Mouse (Mus musculus) embryonic facial prominence, embryonic 13.5 days (tissue): ENCODE data around the gene Mtch1. TPM values are rescaled to one million over a fixed set of nuclear protein-coding genes. Genes with fewer than 3 reads are reported as not detected.

Experiments used
- ATAC-seq: fragments of 200-750 bp; cut with Nextera tagmentation; 2 replicates; pipeline ENCODE4 v1.8.0; 2017; ENCODE audit warnings: low read depth; ENCODE audit not compliant: insufficient number of reproducible peaks, insufficient read depth, low FRiP score, low TSS enrichment
- H3K27ac ChIP-seq: fragments of 300-500 bp; sonication (generic); 2 replicates; pipeline ENCODE4 v1.5.1; 2015; ENCODE audit warnings: moderate library complexity, mild to moderate bottlenecking, inconsistent platforms
- H3K27me3 ChIP-seq: fragments of 300-500 bp; sonication (generic); 2 replicates; pipeline ENCODE4 v1.6.1; 2015; ENCODE audit warnings: mild to moderate bottlenecking, inconsistent platforms
- H3K36me3 ChIP-seq: fragments of 300-500 bp; sonication (generic); 2 replicates; pipeline ENCODE4 v1.6.1; 2015; ENCODE audit warnings: mild to moderate bottlenecking, inconsistent platforms
- H3K4me1 ChIP-seq: fragments of 300-500 bp; sonication (generic); 2 replicates; pipeline ENCODE4 v1.6.1; 2015; ENCODE audit warnings: inconsistent platforms
- H3K4me2 ChIP-seq: fragments of 300-500 bp; sonication (generic); 2 replicates; pipeline ENCODE4 v1.6.1; 2015; ENCODE audit warnings: moderate library complexity, mild to moderate bottlenecking, inconsistent platforms
- H3K4me3 ChIP-seq: fragments of 300-500 bp; sonication (generic); 2 replicates; pipeline ENCODE4 v1.5.1; 2015; ENCODE audit warnings: mild to moderate bottlenecking, inconsistent platforms
- H3K9ac ChIP-seq: fragments of 300-500 bp; sonication (generic); 2 replicates; pipeline ENCODE4 v1.6.1; 2015; ENCODE audit warnings: mild to moderate bottlenecking, inconsistent platforms
- H3K9me3 ChIP-seq: fragments of 300-500 bp; sonication (generic); 2 replicates; pipeline ENCODE4 v1.6.1; 2016; ENCODE audit warnings: inconsistent platforms
- WGBS: fragments of 180-500 bp; shearing (Covaris S2); methylation state at CpG from one replicate; pipeline ENCODE4 v1.1.7; 2015; ENCODE audit warnings: mixed read lengths; 5-methylcytosine and 5-hydroxymethylcytosine counted together
- polyA plus RNA-seq: library from polyadenylated mRNA; unstranded; fragments of >200 nt; fragmentation: Nextera tagmentation; extraction: Ambion mirVana; gene quantifications from 2 replicates; pipeline ENCODE4 v1.2.1, GENCODE M21; 2015

The Mtch1 gene
- polyA plus RNA-seq, 1 experiment from 2014 or later: 299 TPM

GRCm38 (mm10) chr17:29302149-29302548, 45.6 kb downstream of the Mtch1 start:
- WGBS: 60% methylated on average over 5 of the region's 5 CpGs
- no peak overlapping the region for H3K27ac ChIP-seq

GRCm38 (mm10) chr17:29301421-29301820, 46.3 kb downstream of the Mtch1 start:
- Histone ChIP-seq H3K9me3 (no peaks in the 10 kb centered on the region), H3K4me2 (no peak overlapping the region), H3K27me3 (no peaks in the 10 kb centered on the region), H3K36me3 (peaks cover 48% of the 10 kb centered on the region), H3K4me1 (peaks cover 51% of the 10 kb centered on the region), H3K27ac (no peak overlapping the region), H3K9ac (no peak overlapping the region), H3K4me3 (no peak overlapping the region)
- ATAC-seq: no peak
- WGBS: 92% methylated on average over 6 of the region's 6 CpGs

More at GRCm38 (mm10) chr17:29302149-29302548, 45.6 kb downstream of the Mtch1 start:
- no peak overlapping the region for H3K4me3 ChIP-seq
- H3K9ac ChIP-seq: no peak overlapping the region
- no peaks in the 10 kb centered on the region for H3K27me3 ChIP-seq
- peaks cover 49% of the 10 kb centered on the region for H3K4me1 ChIP-seq
- no peaks in the 10 kb centered on the region for H3K9me3 ChIP-seq
- H3K36me3 ChIP-seq: peaks cover 45% of the 10 kb centered on the region
- no peak overlapping the region for H3K4me2 ChIP-seq
- no peak for ATAC-seq

- Histone ChIP-seq H3K9me3 (no peaks in the 10 kb centered on the region), H3K36me3 (peaks cover 53% of the 10 kb centered on the region), H3K9ac (no peak overlapping the region), H3K27ac (no peak overlapping the region), H3K4me2 (no peak overlapping the region), H3K27me3 (no peaks in the 10 kb centered on the region), H3K4me3 (no peak overlapping the region), H3K4me1 (peaks cover 46% of the 10 kb centered on the region)
- WGBS: 88% methylated on average over 7 of the region's 7 CpGs
- no peak for ATAC-seq
Measured at GRCm38 (mm10) chr17:29300926-29301325, 46.8 kb downstream of the Mtch1 start.

GRCm38 (mm10) chr17:29299282-29299681, 48.5 kb downstream of the Mtch1 start:
- Histone ChIP-seq H3K9me3 (no peaks in the 10 kb centered on the region), H3K4me3 (no peak overlapping the region), H3K27ac (no peak overlapping the region), H3K9ac (no peak overlapping the region), H3K4me1 (peaks cover 30% of the 10 kb centered on the region), H3K27me3 (no peaks in the 10 kb centered on the region), H3K36me3 (peaks cover 69% of the 10 kb centered on the region), H3K4me2 (no peak overlapping the region)
- 92% methylated on average over 4 of the region's 4 CpGs for WGBS
- no peak for ATAC-seq

GRCm38 (mm10) chr17:29297813-29298212, 49.9 kb downstream of the Mtch1 start:
- H3K4me3 ChIP-seq: no peak overlapping the region
- no peak overlapping the region for H3K9ac ChIP-seq
- H3K9me3 ChIP-seq: no peaks in the 10 kb centered on the region
- H3K27ac ChIP-seq: no peak overlapping the region
- no peak overlapping the region for H3K4me2 ChIP-seq
- no peak for ATAC-seq
- H3K36me3 ChIP-seq: peaks cover 73% of the 10 kb centered on the region
- peaks cover 15% of the 10 kb centered on the region for H3K4me1 ChIP-seq
- WGBS: 81% methylated on average over 6 of the region's 6 CpGs
- no peaks in the 10 kb centered on the region for H3K27me3 ChIP-seq

GRCm38 (mm10) chr17:29297321-29297720, 50.4 kb downstream of the Mtch1 start:
- H3K4me1 ChIP-seq: peaks cover 11% of the 10 kb centered on the region; the same call in 1 of the 2 replicates
- H3K27me3 ChIP-seq: no peaks in the 10 kb centered on the region
- no peaks in the 10 kb centered on the region for H3K9me3 ChIP-seq
- ATAC-seq: no peak
- H3K9ac ChIP-seq: no peak overlapping the region
- no peak overlapping the region for H3K4me3 ChIP-seq
- peaks cover 73% of the 10 kb centered on the region for H3K36me3 ChIP-seq
- H3K4me2 ChIP-seq: no peak overlapping the region
- no peak overlapping the region for H3K27ac ChIP-seq
- WGBS: 43% methylated on average over 10 of the region's 10 CpGs

- Histone ChIP-seq H3K4me1 (peaks cover 8% of the 10 kb centered on the region; the same call in 1 of the 2 replicates), H3K27me3 (no peaks in the 10 kb centered on the region), H3K4me3 (no peak overlapping the region), H3K27ac (no peak overlapping the region), H3K4me2 (no peak overlapping the region), H3K9ac (peak overlapping the region; percentile 21; the same call in 1 of the 2 replicates), H3K9me3 (no peaks in the 10 kb centered on the region), H3K36me3 (peaks cover 63% of the 10 kb centered on the region)
- no peak for ATAC-seq
- 72% methylated on average over 5 of the region's 5 CpGs for WGBS
Measured at GRCm38 (mm10) chr17:29295835-29296234, 51.9 kb downstream of the Mtch1 start.

GRCm38 (mm10) chr17:29293807-29294605, 53.7 kb downstream of the Mtch1 start:
- peaks cover 51% of the 10 kb centered on the region for H3K36me3 ChIP-seq
- H3K27me3 ChIP-seq: no peaks in the 10 kb centered on the region
- WGBS: 72% methylated on average over 9 of the region's 9 CpGs
- H3K4me2 ChIP-seq: no peak overlapping the region
- peaks cover 8% of the 10 kb centered on the region; the same call in 1 of the 2 replicates for H3K4me1 ChIP-seq
- H3K9ac ChIP-seq: no peak overlapping the region
- no peak overlapping the region for H3K27ac ChIP-seq
- H3K9me3 ChIP-seq: no peaks in the 10 kb centered on the region
- no peak overlapping the region for H3K4me3 ChIP-seq
- ATAC-seq: no peak

GRCm38 (mm10) chr17:29292996-29293395, 54.7 kb downstream of the Mtch1 start:
- H3K9ac ChIP-seq: no peak overlapping the region
- WGBS: 79% methylated on average over 3 of the region's 3 CpGs
- H3K27ac ChIP-seq: no peak overlapping the region
- H3K4me1 ChIP-seq: peaks cover 8% of the 10 kb centered on the region; the same call in 1 of the 2 replicates
- H3K36me3 ChIP-seq: peaks cover 42% of the 10 kb centered on the region
- ATAC-seq: no peak
- H3K9me3 ChIP-seq: no peaks in the 10 kb centered on the region
- no peaks in the 10 kb centered on the region for H3K27me3 ChIP-seq
- H3K4me3 ChIP-seq: no peak overlapping the region
- H3K4me2 ChIP-seq: no peak overlapping the region

- Histone ChIP-seq H3K4me1 (no peaks in the 10 kb centered on the region), H3K36me3 (peaks cover 37% of the 10 kb centered on the region), H3K4me2 (no peak overlapping the region), H3K9ac (no peak overlapping the region), H3K4me3 (no peak overlapping the region), H3K9me3 (no peaks in the 10 kb centered on the region), H3K27me3 (no peaks in the 10 kb centered on the region), H3K27ac (no peak overlapping the region)
- WGBS: 83% methylated on average over 7 of the region's 7 CpGs
- no peak for ATAC-seq
Measured at GRCm38 (mm10) chr17:29291793-29292192, 55.9 kb downstream of the Mtch1 start.

- no peaks in the 10 kb centered on the region for H3K9me3 ChIP-seq
Measured at GRCm38 (mm10) chr17:29282216-29282952, 65.3 kb downstream of the Mtch1 start.

More at GRCm38 (mm10) chr17:29282216-29282952, 65.3 kb downstream of the Mtch1 start:
- H3K4me3 ChIP-seq: no peak overlapping the region
- H3K36me3 ChIP-seq: peaks cover 52% of the 10 kb centered on the region
- no peaks in the 10 kb centered on the region for H3K4me1 ChIP-seq
- ATAC-seq: no peak
- no peak overlapping the region for H3K4me2 ChIP-seq
- WGBS: 76% methylated on average over 21 of the region's 21 CpGs
- H3K9ac ChIP-seq: no peak overlapping the region
- H3K27me3 ChIP-seq: no peaks in the 10 kb centered on the region
- H3K27ac ChIP-seq: no peak overlapping the region
